Mouse (Mus musculus) ovary, adult 10 weeks (tissue): Measurements from ENCODE around the gene Stag1. TPM values are rescaled to one million over a fixed set of nuclear protein-coding genes. Genes with fewer than 3 reads are reported as not detected.

Experiments used
- polyA plus RNA-seq: library from polyadenylated mRNA; stranded (reverse); fragments of 350-450 nt; fragmentation: Illumina TruSeq; extraction: RNeasy Lipid Tissue Mini Kit (QIAGEN cat#74804); gene quantifications from one replicate; pipeline ENCODE4 v1.2.3, GENCODE M21; 2014

Stag1 gene
- 142 TPM for polyA plus RNA-seq

DNA sequence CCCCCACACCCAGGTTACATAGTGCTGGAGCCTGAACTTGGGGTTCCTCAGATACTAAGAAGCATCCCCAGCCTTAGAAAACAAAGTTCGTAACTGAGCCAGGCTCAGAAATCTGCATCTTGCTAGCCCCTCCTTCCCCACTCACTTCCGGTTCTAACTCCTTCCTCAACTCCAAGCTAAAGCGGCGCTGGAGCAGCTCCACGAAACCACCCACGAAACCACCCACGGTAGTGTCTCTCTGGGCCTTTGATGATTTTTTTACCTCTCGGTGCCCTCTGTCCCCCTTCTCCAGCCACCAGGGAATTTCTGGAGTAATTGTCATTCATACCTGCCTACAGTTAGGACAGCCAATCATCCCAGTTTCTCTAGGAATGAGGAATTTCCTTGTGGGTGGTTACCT is at the start of gene Stag1:
Stag1 (plus strand) TSS at position 253 of the 400 bp plus-strand sequence.

GRCm38 (mm10) chr9:100570626-100571233 is 26.9 kb upstream of the Stag1 start, which contains the start of gene Slc35g2:
Gene Slc35g2 (minus strand): TSS chr9:100571090.

Other genes starting within 250 kb of the Stag1 start
- 1.1 TPM for gene Il20rb, start 111.0 kb upstream of the Stag1 start, polyA plus RNA-seq
- gene Nck1, start 51.7 kb upstream of the Stag1 start, polyA plus RNA-seq: 223 TPM
- 10.4 TPM for gene Slc35g2, start 26.7 kb upstream of the Stag1 start, polyA plus RNA-seq